Mouse (Mus musculus) right cerebral cortex, adult 2 months (tissue): ENCODE data around the gene Gm33543.

Source experiments
- DNase-seq, 2 experiments: peaks; one replicate each; pipeline ENCODE4 v3.0.0; 2021 to 2022; ENCODE audit warnings: low spot score in 2 of 2

Gene Gm33543

DNA sequence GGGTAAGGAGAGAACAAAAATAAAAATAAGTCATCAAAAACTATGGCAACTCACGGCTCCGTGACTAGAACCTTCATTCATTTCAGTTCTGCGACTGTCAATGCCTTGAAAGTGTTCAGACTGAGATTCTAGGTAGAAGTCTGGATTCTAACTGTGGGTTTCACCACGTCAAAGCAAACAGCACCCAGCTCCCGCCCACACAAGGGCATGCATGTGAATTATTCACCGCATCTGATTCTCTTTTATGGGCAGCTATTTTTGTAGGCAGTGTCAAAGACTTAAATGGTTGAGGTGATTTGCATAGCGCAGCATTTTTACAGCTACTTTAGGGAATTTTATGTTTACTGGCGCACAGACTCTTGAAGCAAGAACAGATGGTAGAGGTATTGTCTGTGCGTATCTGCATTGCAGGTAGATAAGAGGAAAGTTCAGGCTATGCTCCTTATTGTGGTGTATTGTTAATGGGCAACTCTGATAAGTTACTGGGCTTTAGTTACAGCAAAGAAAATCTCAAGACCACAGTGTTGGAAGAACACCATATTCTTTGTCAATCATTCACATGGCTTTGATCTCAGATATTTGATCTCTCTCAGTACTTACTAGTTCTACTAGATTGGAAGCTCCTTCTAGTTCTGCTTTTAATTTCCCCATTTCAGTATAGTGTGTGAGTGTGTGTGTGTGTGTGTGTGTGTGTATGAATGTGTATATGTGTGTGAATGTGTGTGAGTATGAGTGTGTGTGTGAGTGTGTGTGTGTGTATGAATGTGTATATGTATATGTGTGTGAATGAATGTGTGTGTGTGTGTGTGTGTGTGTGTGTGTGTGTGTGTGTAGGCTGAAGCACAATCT, at the start of gene Gm33543:
TSS of gene Gm33543 (minus strand) at position 142 of the 849 bp plus-strand sequence.
- no peak for DNase-seq

DNA sequence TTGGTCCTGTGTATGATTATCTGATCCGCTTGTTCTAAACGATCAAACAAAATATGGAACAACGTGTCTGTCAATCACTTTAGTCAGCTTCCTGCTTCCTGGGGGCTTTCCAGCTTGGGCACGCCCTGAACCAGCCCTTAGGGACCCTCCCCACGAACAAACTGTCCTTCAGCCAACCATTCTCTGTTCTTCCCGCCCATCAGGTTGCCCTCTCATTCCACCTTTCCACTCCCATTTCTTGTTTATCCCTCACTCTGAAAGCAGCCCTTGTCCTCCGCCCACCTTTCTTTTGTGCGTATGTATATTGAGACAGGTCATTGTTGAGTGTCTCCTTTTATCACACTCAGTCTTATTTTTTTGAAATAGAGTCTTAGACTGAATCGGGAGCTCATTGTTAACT, 49.4 kb upstream of the Gm33543 start:
- no peak for DNase-seq

DNA sequence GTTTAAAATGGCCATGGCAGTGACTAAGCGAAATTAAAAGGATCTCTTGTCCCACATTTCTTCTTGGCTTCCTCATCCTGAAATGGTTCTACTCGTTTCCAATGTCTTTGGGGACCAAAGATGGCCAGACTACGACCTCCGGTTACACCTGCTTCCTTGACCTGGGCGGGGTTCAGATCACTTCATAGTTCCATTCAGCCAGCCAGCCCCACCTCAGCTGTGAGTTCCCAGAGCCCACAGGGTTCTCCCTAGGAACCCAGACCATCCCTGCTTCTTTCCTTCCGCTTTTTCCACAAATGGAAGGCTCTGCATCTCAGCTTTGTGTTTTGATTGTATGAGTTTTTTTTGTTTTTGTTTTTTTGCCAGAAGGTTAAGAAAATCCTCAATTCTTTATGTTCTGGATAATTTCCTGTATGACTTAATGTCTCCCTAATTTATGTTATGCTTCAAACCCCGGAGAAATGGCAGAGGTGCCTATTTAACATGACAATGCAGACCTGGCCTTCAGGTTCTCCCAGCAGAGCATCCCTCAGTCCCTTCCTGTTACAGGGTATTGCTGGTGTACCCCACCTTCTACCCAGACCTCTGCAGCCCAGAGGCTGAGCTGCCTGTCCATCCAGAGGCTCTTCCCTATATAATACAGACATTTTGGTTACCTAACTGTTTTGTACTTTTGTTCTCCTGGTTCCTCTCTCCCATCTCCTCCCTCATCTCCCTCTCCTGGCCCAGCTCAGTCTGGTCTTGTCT, 48.7 kb upstream of the Gm33543 start:
- DNase-seq, result no peak

DNA sequence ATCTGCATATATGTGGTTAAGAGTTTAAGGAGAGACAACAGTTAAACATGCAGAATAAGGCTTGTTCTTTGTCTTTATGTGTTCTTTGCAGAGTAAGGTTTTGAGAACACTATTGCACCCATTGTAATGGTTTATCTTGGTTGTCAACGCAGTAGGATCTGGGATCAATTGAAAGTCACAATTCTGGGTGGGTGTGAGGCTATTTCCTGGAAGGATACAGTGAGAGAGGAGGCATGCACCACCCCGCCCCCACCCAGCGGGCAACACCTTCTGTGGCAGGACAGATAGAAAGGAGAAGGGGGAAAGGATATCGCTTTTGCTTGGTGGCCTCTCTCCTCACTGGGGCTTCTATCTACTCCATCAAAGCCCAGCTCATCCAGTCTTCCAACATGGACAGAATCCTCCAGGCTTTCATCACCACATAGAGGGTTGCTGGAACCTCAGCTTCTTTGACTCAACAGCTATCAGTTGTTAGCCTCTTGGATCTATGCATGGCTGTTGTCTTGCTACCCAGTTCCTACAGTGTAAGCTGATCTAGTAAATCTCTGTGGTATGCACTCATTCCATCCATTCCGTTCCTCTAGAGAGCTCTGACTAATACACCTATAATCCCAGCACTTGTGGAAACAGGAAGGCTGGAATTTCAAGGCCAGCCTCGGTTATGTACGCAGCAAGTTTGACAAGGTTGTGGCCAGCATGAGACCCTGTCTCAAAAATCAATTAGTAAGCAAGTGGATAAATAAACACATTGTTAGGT, 41.2 kb upstream of the Gm33543 start:
- DNase-seq, result no peak

DNA sequence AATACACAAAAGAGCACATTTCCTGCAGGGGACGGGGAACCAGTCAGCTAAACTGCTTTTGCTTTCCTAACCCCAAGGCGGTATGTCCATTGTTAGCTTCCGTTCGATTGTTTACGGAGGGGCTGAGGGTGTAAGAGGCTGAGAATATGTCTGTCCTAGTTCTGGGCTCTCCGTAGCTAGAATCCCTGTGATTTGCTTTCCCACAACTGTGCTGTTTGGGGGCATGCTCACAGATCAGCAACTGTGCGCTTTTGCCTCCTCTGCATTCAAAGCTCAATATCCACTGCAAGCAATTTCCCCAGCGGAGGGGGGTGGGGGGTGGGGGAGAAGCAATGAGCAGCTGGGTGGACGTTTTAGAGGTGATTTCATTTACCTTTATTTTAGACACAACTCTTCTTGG, 39.3 kb upstream of the Gm33543 start:
- DNase-seq, result no peak

DNA sequence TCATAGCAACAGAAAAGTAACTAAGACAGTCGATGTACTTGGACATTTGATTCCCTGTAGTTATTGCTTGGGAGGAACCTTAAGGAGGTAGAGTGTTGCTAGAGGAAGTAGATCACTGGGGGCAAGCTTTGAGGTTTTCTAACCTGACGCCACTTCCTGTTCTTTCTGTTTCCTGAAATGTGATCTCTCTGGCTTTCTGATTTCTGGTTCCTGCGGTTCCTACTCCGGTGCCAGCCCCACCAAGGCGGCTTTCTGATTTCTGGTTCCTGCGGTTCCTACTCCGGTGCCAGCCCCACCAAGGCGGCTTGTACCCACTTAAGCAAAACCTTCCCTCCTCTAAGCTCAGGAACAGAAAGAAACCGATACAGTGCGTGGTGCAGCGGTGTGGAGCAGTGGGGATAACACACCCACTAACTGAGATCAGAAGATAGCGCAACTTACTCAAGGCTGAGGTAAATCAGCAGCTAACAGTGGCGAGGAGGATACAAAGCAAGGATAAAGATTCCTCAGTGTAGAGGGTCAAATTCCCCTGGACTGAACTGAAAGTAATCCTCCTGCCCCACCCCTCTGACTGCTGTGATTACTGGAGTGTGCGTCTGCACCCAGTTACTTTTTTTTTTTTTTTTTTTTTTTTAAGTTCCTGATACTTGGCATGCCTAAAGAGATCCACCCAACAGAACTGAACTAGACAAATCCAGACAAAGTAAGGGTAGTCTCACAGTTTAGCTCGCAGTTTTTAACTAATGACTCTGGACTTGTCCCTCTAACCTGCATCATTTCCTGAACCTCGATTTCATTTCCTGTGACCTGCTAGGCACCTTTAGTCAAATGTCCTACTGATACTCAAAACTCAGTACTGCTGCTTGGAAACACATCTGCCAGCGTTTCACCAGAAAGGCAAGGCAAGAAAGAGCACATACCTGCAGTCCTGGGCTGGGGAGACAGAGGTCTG, 37.5 kb upstream of the Gm33543 start:
- no peak for DNase-seq

DNA sequence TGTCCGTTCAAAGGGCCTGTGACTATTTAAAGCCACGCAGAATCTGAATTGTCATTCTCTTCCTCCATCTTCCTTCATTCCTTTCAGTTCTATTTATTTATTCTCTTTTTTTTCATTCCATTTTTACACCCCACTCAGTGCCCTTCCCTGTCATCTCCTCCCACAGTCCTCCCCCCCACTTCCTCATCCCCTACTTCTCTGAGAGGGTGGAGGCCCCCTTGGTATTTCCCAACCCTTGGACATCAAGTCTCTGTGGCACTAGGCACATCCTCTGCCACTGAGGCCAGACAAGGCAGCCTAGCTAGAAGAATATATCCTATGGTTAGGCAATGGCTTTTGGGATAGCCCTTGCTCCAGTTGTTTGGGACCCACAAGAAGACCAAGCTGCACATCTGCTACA, 28.1 kb upstream of the Gm33543 start:
- no peak for DNase-seq

DNA sequence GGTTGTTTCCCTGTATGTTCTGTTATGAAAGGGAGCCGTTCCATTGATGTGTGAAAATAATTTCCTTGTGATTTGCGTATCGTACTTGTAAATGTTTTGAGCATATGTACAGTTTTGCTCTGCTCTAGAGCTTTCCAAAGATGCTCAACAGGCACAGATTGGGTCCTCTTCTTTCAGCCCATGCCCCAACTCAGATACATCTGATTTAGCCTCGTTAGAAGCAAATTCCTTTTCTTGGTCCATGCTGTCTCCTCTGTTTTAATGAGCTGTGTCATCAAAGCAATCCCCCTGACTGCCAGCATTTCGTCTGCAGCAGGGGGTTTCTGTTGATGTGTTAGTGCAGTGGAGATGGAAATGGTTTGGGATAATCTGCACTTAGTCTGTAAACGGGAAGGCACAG, 25.6 kb upstream of the Gm33543 start:
- DNase-seq, result no peak

DNA sequence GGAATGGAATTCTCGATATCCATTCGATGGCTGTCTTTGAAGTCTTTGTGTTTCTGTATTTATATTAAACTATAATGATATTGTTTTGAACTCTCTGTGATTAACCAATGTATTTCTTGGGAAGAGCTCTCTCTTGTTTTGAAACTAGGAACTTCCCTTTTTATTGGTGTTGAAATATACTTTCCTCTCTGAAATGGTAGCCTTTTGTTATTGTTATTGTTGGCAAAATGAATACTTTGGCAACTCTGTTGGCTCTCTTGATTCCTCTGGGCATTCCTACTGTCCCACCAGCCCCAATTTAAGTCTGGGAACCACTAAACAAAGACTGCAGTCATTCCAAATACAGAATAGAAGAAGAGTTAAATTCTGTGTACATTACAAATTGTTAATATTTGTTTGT, 24.9 kb upstream of the Gm33543 start:
- DNase-seq, result no peak

DNA sequence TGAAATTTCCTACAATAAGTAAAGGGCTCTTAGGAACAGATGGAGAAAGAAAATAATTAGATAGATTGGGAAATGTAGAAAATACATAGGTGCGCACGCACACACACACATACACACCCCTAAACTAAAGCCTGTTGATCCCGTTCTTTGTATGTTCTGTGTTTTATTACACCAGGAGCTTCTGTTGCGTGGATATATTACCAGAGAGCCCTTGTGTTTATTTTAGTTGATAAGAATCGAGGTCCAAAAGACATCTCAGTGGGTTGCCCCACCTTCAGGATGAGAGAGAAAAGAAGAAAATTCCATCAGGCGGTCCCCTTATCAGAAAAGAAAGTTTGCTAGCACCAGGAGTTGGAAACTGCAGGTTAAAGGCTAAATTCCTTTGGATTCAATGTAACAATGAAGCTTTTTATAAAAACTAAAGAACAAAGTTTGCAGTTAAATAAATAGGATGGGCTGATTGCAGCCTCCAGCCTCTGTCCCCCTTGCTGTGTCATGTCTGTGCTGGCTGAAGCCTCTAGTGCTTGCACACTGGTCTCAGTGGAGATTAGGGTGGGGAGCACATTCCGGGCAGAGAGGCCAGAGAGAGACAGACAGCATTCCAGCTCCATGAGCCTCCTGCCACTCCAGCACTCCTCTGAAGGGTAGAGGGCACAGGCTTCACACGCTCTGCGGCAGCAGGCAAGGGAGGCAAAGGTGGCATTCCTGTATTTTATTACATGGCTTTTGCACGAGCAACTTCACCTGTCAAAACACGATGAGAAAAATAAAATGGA, 21.8 kb upstream of the Gm33543 start:
- DNase-seq, result no peak

DNA sequence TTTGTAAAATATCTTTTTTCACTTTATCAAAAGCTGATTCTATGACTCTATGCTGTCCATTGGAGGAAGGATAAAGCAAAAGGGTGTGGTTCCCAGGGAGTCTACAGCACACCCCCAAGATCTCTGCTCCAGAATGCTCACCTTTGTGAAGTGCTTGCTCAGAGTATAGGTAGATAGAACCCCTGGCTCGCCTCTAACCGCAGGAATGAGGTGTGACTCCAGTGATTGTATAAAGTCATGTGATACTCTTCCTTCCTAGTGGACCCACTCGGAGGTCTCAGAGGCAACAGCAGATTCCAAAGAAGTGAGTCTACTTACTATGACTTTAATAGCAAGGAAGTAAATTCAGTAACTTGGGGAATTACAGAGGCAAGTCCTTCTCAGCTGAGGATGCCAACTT, 19.9 kb upstream of the Gm33543 start:
- DNase-seq, result no peak

DNA sequence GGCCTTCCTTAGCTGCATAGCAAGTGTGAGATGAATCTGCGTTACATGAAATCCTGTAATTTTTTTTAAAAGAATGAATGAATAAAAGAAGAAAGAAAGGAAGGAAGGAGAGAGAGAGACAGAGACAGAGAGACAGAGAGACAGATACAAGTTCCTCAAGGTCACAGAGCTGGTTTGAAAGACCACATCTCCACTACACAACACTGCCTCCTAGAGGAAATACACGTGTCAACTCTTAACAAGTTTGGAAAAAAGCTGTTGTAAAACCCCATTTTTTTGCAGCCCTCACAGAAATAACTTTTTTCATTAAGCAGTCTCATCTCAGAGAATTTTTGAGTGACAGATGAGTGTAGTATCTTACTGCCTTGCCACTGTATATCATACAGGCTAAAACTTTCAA, 15.4 kb upstream of the Gm33543 start:
- peak in 1 of 2 experiments; percentile 24 for DNase-seq

DNA sequence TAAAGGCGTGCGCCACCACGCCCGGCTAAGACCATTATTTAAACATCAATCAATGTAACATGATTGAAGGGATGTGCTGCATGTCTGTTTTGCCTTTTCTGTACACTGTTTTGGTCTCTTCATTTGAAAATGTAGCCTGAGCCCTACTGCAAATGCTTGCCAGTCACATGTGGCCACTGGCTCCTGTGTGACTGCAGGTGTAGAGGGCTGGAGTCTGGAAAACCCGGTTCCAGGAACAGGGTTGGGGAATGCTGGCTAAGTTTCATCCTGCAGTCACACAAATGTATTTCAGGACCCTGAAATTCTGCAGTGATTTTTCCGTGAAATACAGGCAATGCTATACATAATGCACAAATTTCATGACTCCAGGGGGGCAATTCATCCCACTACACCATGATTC, 12.7 kb upstream of the Gm33543 start:
- no peak for DNase-seq

DNA sequence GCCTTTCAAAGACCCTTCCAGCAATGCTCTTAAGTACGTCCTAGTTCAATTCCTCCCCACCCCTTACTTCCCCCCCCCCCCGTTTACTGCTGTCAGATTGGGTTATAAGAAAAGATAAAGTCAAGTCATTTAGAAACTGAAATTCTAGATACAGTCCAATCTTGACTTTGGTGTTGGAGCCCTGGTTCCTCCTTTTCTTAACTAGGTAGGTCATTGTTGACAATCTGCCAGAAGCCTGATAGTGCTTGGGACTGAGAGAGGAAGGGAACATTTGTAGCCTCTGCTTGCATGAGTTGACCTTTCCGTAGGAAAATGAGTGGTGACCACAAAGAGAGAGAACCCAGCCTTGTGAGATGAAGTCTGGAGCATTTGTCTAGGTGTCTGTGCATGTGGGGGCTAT, 7.8 kb upstream of the Gm33543 start:
- no peak for DNase-seq

DNA sequence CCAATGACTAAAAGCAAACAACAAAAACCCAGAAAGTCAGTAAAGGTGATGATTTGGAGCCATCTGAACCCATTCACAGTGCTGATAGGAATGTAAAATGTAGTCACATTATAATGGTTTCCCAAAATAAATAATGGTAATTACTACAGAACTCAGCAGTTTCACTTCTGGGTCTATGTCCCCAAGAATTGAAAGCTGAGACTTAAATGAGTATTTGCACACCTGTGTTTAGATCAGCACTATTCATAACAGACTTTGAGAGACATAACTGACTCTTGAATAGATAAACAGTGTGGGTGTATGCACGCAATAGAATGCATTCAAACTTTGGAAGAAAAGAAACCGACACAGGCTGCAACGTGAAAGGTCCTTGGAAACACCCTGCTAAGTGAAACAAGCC, 4.0 kb upstream of the Gm33543 start:
- DNase-seq, result no peak

DNA sequence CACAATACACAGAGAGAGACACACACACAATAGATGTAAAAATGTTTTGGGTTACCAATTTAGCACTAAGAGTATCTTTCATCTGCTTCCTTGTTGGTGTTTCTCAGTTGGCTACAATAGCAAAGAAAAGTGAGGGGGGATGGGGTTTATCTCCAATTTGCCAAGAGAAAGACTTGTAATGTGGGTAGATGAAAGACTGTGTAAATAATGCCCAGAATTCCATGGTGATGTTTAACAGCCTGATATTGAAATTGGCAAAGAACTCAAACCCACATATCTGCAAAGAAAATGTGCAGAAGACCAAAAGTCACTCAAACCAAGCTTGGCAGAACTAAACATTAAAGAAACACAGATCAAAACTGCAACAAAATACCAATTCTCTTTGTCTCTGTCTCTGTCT, 3.6 kb upstream of the Gm33543 start:
- no peak for DNase-seq

DNA sequence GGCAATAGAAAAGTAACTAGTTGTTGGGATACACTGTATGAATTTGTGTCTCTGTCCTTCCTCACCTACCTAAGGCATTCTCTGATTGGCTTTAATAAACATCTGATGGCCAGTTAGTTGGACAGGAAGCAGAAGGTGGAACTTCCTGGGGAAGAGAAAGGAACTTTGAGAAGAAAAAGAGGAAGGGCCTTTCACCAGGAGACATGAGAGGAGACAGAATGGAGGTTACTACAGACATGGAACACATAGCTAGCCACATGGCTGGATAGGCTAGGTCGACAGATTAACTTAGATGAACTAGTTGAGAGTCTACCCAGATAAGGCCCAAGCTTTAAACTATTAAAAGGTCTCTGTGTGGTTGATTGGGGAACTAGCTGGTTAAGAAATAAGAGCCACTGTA, 1.1 kb upstream of the Gm33543 start:
- DNase-seq, result no peak

DNA sequence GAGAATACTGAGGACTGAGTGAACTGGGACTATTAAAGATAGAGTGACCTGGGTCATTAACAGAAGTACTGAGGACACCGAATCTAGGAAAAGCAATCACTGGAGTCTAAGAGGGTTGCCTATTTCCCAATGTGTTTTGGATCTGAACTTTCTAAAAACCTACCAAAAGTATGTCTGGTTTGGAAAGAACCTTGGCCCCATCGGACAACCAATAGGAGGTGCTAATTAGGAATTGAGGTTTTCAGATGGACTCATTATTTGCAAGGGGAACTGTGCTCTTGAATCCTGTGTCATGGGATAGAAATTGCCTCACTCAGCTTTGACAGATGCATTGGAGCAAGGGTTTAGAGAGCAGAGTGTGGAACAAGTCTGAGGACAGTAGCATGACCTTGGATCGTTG, 1.5 kb downstream of the Gm33543 start:
- DNase-seq, result no peak

DNA sequence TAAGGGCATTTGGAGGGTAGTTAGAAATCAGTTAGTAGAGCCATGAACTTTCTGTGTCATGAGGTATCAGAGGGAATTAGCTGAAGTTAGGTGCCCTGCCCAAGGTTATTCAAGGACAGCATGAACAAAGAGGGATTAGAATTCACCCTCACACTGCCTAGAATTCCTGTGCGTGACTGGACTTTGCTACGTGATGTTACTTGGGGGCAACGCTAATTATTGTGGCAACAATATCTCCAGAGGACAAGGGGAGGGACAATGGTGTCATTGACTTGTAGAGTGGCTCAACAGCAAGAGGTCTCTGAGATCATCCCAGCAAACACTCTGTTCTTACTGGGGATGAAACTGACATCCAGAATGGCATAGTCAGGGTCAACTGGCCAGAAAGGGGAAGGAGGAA, 2.9 kb downstream of the Gm33543 start:
- no peak for DNase-seq

DNA sequence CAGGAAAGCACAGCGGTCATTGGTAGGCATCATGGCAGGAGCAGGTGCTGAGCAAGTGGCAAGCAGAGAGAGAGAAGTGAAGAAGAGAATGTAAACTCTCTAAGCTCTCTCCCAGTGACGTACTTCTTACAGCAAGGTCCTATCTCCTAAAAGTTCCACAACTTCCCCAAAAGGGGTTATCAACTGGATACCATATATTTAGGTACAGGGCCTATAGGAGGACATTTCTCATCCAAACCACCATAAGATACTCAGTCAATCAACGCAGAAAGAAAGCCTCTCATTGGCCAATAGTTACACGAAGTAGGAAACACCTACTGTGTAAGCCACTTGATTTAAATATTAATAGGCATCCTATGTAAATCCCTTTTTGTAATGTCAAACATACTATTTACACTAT, 3.7 kb downstream of the Gm33543 start:
- no peak for DNase-seq
